Mouse (Mus musculus): ENCODE data around the gene Gp1bb.

DNA sequence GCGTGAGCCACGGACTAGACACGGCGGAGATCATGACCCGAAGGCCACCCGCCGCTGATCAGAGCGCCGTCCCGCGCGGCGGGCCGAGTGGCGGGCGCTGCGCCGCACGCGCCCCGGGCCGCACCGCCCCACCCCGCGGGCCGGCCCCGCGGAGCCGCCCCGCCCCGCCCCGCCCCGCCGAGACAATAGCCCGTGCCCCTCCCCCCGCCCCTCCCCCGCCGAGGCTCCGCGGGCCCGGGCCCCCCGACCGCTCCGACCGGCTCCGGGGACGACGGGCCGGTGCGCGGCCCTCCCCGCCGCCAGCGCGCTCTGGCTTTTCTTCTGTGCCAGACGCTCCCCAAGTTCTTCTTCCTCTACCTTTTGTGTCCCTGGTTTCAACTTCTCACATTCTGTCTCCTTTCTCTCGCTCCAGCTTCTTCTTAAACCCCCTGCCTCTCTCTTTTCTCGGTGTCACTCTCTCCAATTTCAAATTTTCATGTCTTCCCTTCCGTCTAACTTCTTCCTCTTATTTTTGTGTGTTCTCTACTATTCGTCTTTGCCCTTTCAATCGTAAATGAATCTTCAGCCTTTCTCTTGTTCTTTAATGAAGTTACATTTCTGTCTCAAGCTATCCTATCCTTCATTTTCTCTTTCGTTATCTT, 35.2 kb downstream of the Gp1bb start:
- TF ChIP-seq TAL1 (conservative IDR thresholded peaks at IDR 0.05; ENCODE audit: low read depth, low read length), result no peak
- TF ChIP-seq CTCF (IDR thresholded peaks at IDR 0.05; ENCODE audit: low read depth, low read length), result no peak
- no peak for TF ChIP-seq POLR2AphosphoS5 (IDR thresholded peaks at IDR 0.05; ENCODE audit: insufficient replicate concordance, low read depth, low read length)
- TF ChIP-seq GATA1 (IDR thresholded peaks at IDR 0.05; ENCODE audit: borderline replicate concordance, low read length), result no peak
